Mouse (Mus musculus) adrenal gland, adult 18-20 months (tissue): ENCODE results near the gene Large1. TPM values are rescaled to one million over a fixed set of nuclear protein-coding genes. Genes with fewer than 3 reads are reported as not detected.
"Not testable (repeated sequence)": the region's sequence is repeated elsewhere in the genome, so short reads cannot be mapped to it uniquely, and the experiment has no call there.

Experiments
- DNase-seq, 2 experiments: peaks; one replicate each; pipeline ENCODE4 v3.0.0; 2021 to 2022; ENCODE audit warnings: low spot score in 2 of 2
- total RNA-seq, 2 experiments: library from RNA; stranded (reverse); gene quantifications; 1 replicate in 1 of 2; 2 replicates in 1 of 2; pipeline ENCODE4 v1.2.3; 2021

The Large1 gene
- total RNA-seq, 2 experiments from 2014 or later, result 19.6 to 25.0 TPM

- DNase-seq, result no peak
Observed at GRCm38 (mm10) chr8:73302947-73303346, 50.4 kb downstream of the Large1 start.

- DNase-seq, result no peak
Observed at GRCm38 (mm10) chr8:73295531-73295930, 57.8 kb downstream of the Large1 start.

GRCm38 (mm10) chr8:73293655-73294054, 59.7 kb downstream of the Large1 start:
- no peak for DNase-seq

GRCm38 (mm10) chr8:73291630-73292029, 61.7 kb downstream of the Large1 start:
- no peak for DNase-seq

GRCm38 (mm10) chr8:73290636-73291035, 62.7 kb downstream of the Large1 start:
- no peak for DNase-seq

GRCm38 (mm10) chr8:73289831-73290230, 63.5 kb downstream of the Large1 start:
- no peak for DNase-seq

GRCm38 (mm10) chr8:73281996-73282395, 71.3 kb downstream of the Large1 start:
- no peak for DNase-seq

GRCm38 (mm10) chr8:73276015-73276414, 77.3 kb downstream of the Large1 start:
- DNase-seq, result no peak

- not testable (repeated sequence) for DNase-seq
Observed at GRCm38 (mm10) chr8:73275445-73275844, 77.9 kb downstream of the Large1 start.

- no peak for DNase-seq
Observed at GRCm38 (mm10) chr8:73273150-73273549, 80.2 kb downstream of the Large1 start.

GRCm38 (mm10) chr8:73270991-73271390, 82.3 kb downstream of the Large1 start:
- DNase-seq, result no peak

GRCm38 (mm10) chr8:73257981-73258380, 95.4 kb downstream of the Large1 start:
- peak in 1 of 2 experiments; percentile 44 for DNase-seq

GRCm38 (mm10) chr8:73244186-73244585, 109.2 kb downstream of the Large1 start:
- no peak for DNase-seq

- no peak for DNase-seq
Observed at GRCm38 (mm10) chr8:73242066-73242465, 111.3 kb downstream of the Large1 start.

- DNase-seq, result no peak
Observed at GRCm38 (mm10) chr8:73234209-73234608, 119.1 kb downstream of the Large1 start.

GRCm38 (mm10) chr8:73233358-73234041, 119.8 kb downstream of the Large1 start:
- DNase-seq, result peak; percentile 14 to 21

- no peak for DNase-seq
Observed at GRCm38 (mm10) chr8:73226841-73227240, 126.5 kb downstream of the Large1 start.

GRCm38 (mm10) chr8:73225654-73226053, 127.7 kb downstream of the Large1 start:
- DNase-seq, result no peak

- no peak for DNase-seq
Observed at GRCm38 (mm10) chr8:73219178-73219811, 134.0 kb downstream of the Large1 start.

- DNase-seq, result no peak
Observed at GRCm38 (mm10) chr8:73206831-73207230, 146.5 kb downstream of the Large1 start.

- no peak for DNase-seq
Observed at GRCm38 (mm10) chr8:73201854-73202253, 151.5 kb downstream of the Large1 start.

- no peak for DNase-seq
Observed at GRCm38 (mm10) chr8:73197714-73198113, 155.6 kb downstream of the Large1 start.

- no peak for DNase-seq
Observed at GRCm38 (mm10) chr8:73188684-73189083, 164.7 kb downstream of the Large1 start.
